Mouse (Mus musculus) ovary, adult 18-20 months (tissue): ENCODE data around the gene Tas2r107.
"Not testable (repeated sequence)": the region's sequence is repeated elsewhere in the genome, so short reads cannot be mapped to it uniquely, and the experiment has no call there.

Source experiments
- DNase-seq: peaks from one replicate; pipeline ENCODE4 v3.0.0; 2022; ENCODE audit warnings: low spot score, mixed read lengths

Tas2r107 gene

GRCm38 (mm10) chr6:131660049-131660448 is at the start of gene Tas2r107:
Tas2r107 (minus strand) TSS chr6:131660149.
- DNase-seq, result no peak

GRCm38 (mm10) chr6:131689963-131690362 is 30.0 kb upstream of the Tas2r107 start, which contains the start of gene Tas2r114:
Tas2r114 (minus strand) TSS chr6:131690063.
- no peak for DNase-seq

- no peak for DNase-seq
Observed at GRCm38 (mm10) chr6:131687395-131687794, 27.4 kb upstream of the Tas2r107 start, which contains the start of gene Tas2r105. Tas2r105 (minus strand) TSS chr6:131687495.

DNA sequence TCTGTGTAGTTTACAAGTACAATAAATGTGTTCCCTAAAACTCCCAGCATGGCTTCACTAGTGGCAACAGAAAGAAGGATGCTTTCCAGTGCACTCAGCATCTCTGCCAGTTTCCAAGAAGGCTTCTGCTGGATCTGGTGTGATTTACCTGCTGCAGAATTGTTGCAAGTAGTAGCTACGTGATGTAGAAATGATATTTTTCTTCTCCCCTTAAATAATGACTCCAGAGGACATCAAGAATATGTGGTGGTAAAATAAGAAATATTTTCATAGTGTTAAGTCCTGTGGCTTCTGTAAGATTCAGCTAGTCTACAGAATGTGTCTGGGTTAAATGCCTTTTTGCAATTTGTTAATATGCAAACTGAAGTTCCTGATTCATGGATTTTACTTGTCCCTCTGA is 25.7 kb upstream of the Tas2r107 start, which contains the start of gene Tas2r104:
Gene Tas2r104, minus strand, starts transcription at position 101 of the 400 bp plus-strand sequence.
- DNase-seq, result no peak

- DNase-seq, result no peak
Observed at GRCm38 (mm10) chr6:131678786-131679185, 18.8 kb upstream of the Tas2r107 start, which contains the start of gene Tas2r106. Tas2r106 (minus strand) TSS chr6:131678886.

DNA sequence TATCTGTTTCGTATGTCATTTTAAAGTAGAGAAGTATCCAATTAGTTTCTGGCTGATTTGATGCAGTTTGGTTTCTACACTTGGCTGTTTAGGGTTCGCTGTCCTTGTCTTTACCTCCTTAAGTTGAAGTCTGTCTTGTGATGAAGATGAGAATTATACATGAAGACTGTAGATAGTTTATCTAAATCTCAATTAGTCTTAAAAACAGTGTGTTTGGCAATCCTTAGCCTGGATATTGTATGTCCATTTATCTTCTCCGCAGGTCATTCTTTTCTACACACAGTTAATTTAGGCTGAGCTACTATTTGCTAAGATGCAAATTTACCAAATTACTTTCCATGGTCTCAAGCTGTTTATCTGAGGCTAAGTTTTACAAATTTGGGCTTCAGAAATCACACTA is 29.1 kb downstream of the Tas2r107 start, which contains the start of gene Tas2r130:
Gene Tas2r130, minus strand, starts transcription at position 101 of the 400 bp plus-strand sequence.
- DNase-seq, result no peak

- DNase-seq, result not testable (repeated sequence)
Observed at GRCm38 (mm10) chr6:131609956-131610355, 50.0 kb downstream of the Tas2r107 start.
